Mouse (Mus musculus): ENCODE results near the gene Ap3s2.

- TF ChIP-seq EP300 (IDR thresholded peaks at IDR 0.05; ENCODE audit: low read depth): no peak
- no peak for TF ChIP-seq CTCF (IDR thresholded peaks at IDR 0.05; ENCODE audit: low read depth)
Measured at GRCm38 (mm10) chr7:79866294-79867000, 54.0 kb downstream of the Ap3s2 start.
